Mouse (Mus musculus): ENCODE measurements at regions not wholly inside any gene's neighbourhood (a gene's known extent, or its start where the extent isn't known, plus 50 kb on each side); places are given as distances from the start of the nearest gene placed in this dataset.

- DNase-seq, result no peak
These were observed 143.0 kb upstream of the Cpeb2 start for GRCm38 (mm10) chr5:43089941-43090340.

- DNase-seq, result no peak
These were observed 139.2 kb upstream of the Cpeb2 start for GRCm38 (mm10) chr5:43093647-43094326.

- peak; percentile 29 for DNase-seq
These were observed 138.6 kb upstream of the Cpeb2 start for GRCm38 (mm10) chr5:43094329-43094898.

- peak; percentile 24 for DNase-seq
These were observed 130.9 kb upstream of the Cpeb2 start for GRCm38 (mm10) chr5:43102000-43102459.

- DNase-seq, result no peak
These were observed 130.4 kb upstream of the Cpeb2 start for GRCm38 (mm10) chr5:43102590-43102989.

- DNase-seq, result no peak
These were observed 129.2 kb upstream of the Cpeb2 start for GRCm38 (mm10) chr5:43103728-43104127.

GRCm38 (mm10) chr5:43105528-43105927, 127.4 kb upstream of the Cpeb2 start:
- DNase-seq, result no peak

GRCm38 (mm10) chr5:43107436-43108259, 125.3 kb upstream of the Cpeb2 start:
- DNase-seq, result no peak

GRCm38 (mm10) chr5:43108260-43108589, 124.7 kb upstream of the Cpeb2 start:
- no peak for DNase-seq

- no peak for DNase-seq
These were observed 122.8 kb upstream of the Cpeb2 start for GRCm38 (mm10) chr5:43110122-43110521.

GRCm38 (mm10) chr5:43111740-43112139, 121.2 kb upstream of the Cpeb2 start:
- no peak for DNase-seq

- peak; percentile 24 for DNase-seq
These were observed 119.4 kb upstream of the Cpeb2 start for GRCm38 (mm10) chr5:43113405-43114119.

- DNase-seq, result no peak
These were observed 117.5 kb upstream of the Cpeb2 start for GRCm38 (mm10) chr5:43115507-43115906.

- DNase-seq, result peak; percentile 54
These were observed 116.1 kb upstream of the Cpeb2 start for GRCm38 (mm10) chr5:43116821-43117220.

GRCm38 (mm10) chr5:43121065-43121464, 111.9 kb upstream of the Cpeb2 start:
- DNase-seq, result no peak

- no peak for DNase-seq
These were observed 108.7 kb upstream of the Cpeb2 start for GRCm38 (mm10) chr5:43124301-43124700.

GRCm38 (mm10) chr5:43125774-43126536, 107.0 kb upstream of the Cpeb2 start:
- DNase-seq, result no peak

- no peak for DNase-seq
These were observed 102.6 kb upstream of the Cpeb2 start for GRCm38 (mm10) chr5:43130377-43130776.

GRCm38 (mm10) chr5:43130901-43131557, 101.9 kb upstream of the Cpeb2 start:
- DNase-seq, result peak; percentile 55

- DNase-seq, result no peak
These were observed 99.3 kb upstream of the Cpeb2 start for GRCm38 (mm10) chr5:43133672-43134071.

- DNase-seq, result no peak
These were observed 96.8 kb upstream of the Cpeb2 start for GRCm38 (mm10) chr5:43136142-43136541.
